In the genomic region with DNA sequence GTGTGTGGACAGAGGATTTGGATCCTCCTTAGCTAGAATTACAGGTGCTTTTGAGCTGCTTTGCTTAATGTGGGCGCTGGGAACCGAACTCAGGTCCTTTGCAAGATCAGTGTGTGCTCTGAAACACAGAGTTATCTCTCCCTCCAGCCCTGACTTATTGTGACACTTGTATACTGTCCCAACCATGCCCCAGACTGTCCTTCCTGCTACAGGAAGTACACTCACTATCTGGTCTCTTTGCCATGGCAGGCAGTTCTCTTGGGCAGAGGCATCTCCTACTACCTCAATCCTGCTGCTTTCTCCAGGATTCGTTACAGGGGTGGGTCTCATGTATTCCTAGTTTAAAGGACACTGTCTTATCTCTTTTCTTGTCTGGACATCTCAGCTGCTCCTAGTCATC, we compare ENCODE assay signal across 27 mouse cellular contexts. TPM values are rescaled to one million over a fixed set of nuclear protein-coding genes. Genes with fewer than 3 reads are reported as not detected.
DNase-seq lines count a peak whose midpoint lies in the region; ATAC-seq lines count a peak whose summit lies in the region.
"Had no signal": no experiment of that assay in that cellular context is flagged by ENCODE, and none has a peak within 500 bp of the region (broad histone marks: within the 10 kb centered on the region; RNA-seq: fewer than 3 reads in every experiment).

No protein-coding gene starts in this region.

- 83% methylated on average over 3 of the region's 3 CpGs for WGBS in heart, embryonic 12.5 days

- H3K27ac ChIP-seq in heart, embryonic 12.5 days (ENCODE audit: poor library complexity, severe bottlenecking): no peak overlapping the region
- H3K27ac ChIP-seq: embryonic facial prominence, embryonic 13.5 days; embryonic facial prominence, embryonic 15.5 days; forebrain, embryonic 10.5 days; forebrain, embryonic 12.5 days had no signal

- DNase-seq in heart, adult 11 months: peak; percentile 65
- no peak for DNase-seq in cerebellum, adult 11-12 months
- no peak for DNase-seq in kidney, adult 11 months
- DNase-seq: adrenal gland, adult 8-10 months; adrenal gland, postnatal 14 days; adrenal gland, postnatal 36 days; cerebellum, adult 18-20 months; cerebellum, adult 8-10 months; cerebellum, adult 9-11 months; cerebellum, postnatal 14 days; cerebellum, postnatal 36 days; embryo, embryonic 11 days; forebrain, postnatal 0 days had no signal

- H3K4me2 ChIP-seq in heart, embryonic 12.5 days: no peak overlapping the region
- H3K4me2 ChIP-seq: embryonic facial prominence, embryonic 13.5 days; embryonic facial prominence, embryonic 15.5 days; forebrain, embryonic 12.5 days had no signal

- no peaks in the 10 kb centered on the region for H3K36me3 ChIP-seq in heart, embryonic 12.5 days
- H3K36me3 ChIP-seq: embryonic facial prominence, embryonic 13.5 days; embryonic facial prominence, embryonic 15.5 days; forebrain, embryonic 10.5 days; forebrain, embryonic 12.5 days had no signal

- peaks cover 3% of the 10 kb centered on the region; the same call in 1 of the 2 replicates for H3K9me3 ChIP-seq in heart, embryonic 12.5 days (replicated peaks)
- H3K9me3 ChIP-seq: embryonic facial prominence, embryonic 13.5 days; embryonic facial prominence, embryonic 15.5 days; forebrain, embryonic 10.5 days; forebrain, embryonic 12.5 days had no signal

- no peak overlapping the region for H3K4me3 ChIP-seq in heart, embryonic 12.5 days
- H3K4me3 ChIP-seq: embryonic facial prominence, embryonic 13.5 days; embryonic facial prominence, embryonic 15.5 days; erythroblast, embryonic 14.5 days; forebrain, embryonic 10.5 days; forebrain, embryonic 12.5 days had no signal

- no peak for ATAC-seq in heart, embryonic 12.5 days (ENCODE audit: insufficient number of reproducible peaks, low FRiP score)
- ATAC-seq in megakaryocyte, adult 5-6 weeks (ENCODE audit: poor library complexity, severe bottlenecking): peak; percentile 63; the same call in 1 of the 2 replicates
- ATAC-seq in megakaryocyte progenitor cell, adult 5-6 weeks (replicated peaks; ENCODE audit: poor library complexity): peak; percentile 50
- ATAC-seq: forebrain, embryonic 14.5 days; forebrain, postnatal 0 days had no signal

- H3K27me3 ChIP-seq in heart, embryonic 12.5 days (replicated peaks): no peaks in the 10 kb centered on the region
- H3K27me3 ChIP-seq: embryonic facial prominence, embryonic 13.5 days; embryonic facial prominence, embryonic 15.5 days; forebrain, embryonic 12.5 days had no signal

- no peak overlapping the region for H3K9ac ChIP-seq in heart, embryonic 12.5 days
- H3K9ac ChIP-seq: embryonic facial prominence, embryonic 13.5 days; embryonic facial prominence, embryonic 15.5 days; forebrain, embryonic 12.5 days; forebrain, postnatal 0 days had no signal

- H3K4me1 ChIP-seq in heart, embryonic 12.5 days (replicated peaks): no peaks in the 10 kb centered on the region
- H3K4me1 ChIP-seq: embryonic facial prominence, embryonic 13.5 days; embryonic facial prominence, embryonic 15.5 days; forebrain, embryonic 10.5 days; forebrain, embryonic 12.5 days had no signal

RNA-seq across cellular contexts. Expression of gene Trim72, which starts 14.5 kb away (rescaled TPM):
- 0.86 and 1.2 TPM in 2 replicates for polyA plus RNA-seq in heart, embryonic 12.5 days (2016; fragmentation: Nextera tagmentation; extraction: Ambion mirVana)
- not detected in 2 replicates for total RNA-seq in megakaryocyte, adult 5-6 weeks (2015)
- total RNA-seq in megakaryocyte, adult 5-6 weeks (2017): not detected in 2 replicates
- not detected in 2 replicates for total RNA-seq in megakaryocyte progenitor cell, adult 5-6 weeks (2015)
- not detected in 2 replicates for total RNA-seq in megakaryocyte progenitor cell, adult 5-6 weeks (2017)
- total RNA-seq: adrenal gland, postnatal 14 days; common myeloid progenitor, adult 5-6 weeks had no signal
- polyA plus RNA-seq: forebrain, embryonic 10.5 days; forebrain, embryonic 12.5 days; forebrain, embryonic 14.5 days; forebrain, postnatal 0 days had no signal

RNA-seq across cellular contexts. Expression of gene Pycard, which starts 24.6 kb away (rescaled TPM):
- polyA plus RNA-seq in heart, embryonic 12.5 days (2016; fragmentation: Nextera tagmentation; extraction: Ambion mirVana): 28.3 and 31.1 TPM in 2 replicates
- total RNA-seq in megakaryocyte, adult 5-6 weeks (2015): 251 and 323 TPM in 2 replicates
- 48.0 and 56.5 TPM in 2 replicates for total RNA-seq in megakaryocyte, adult 5-6 weeks (2017)
- 142 and 147 TPM in 2 replicates for total RNA-seq in megakaryocyte progenitor cell, adult 5-6 weeks (2015)
- total RNA-seq in megakaryocyte progenitor cell, adult 5-6 weeks (2017): 20.8 and 26.9 TPM in 2 replicates

RNA-seq across cellular contexts. Expression of gene Itgam, which starts 44.2 kb away (rescaled TPM):
- polyA plus RNA-seq in heart, embryonic 12.5 days (2016; fragmentation: Nextera tagmentation; extraction: Ambion mirVana): 0.39 and 0.55 TPM in 2 replicates
- 209 and 227 TPM in 2 replicates for total RNA-seq in megakaryocyte, adult 5-6 weeks (2015)
- total RNA-seq in megakaryocyte, adult 5-6 weeks (2017): 286 and 332 TPM in 2 replicates
- total RNA-seq in megakaryocyte progenitor cell, adult 5-6 weeks (2015): 23.6 and 24.3 TPM in 2 replicates
- total RNA-seq in megakaryocyte progenitor cell, adult 5-6 weeks (2017): 28.0 and 34.9 TPM in 2 replicates
- total RNA-seq: MEL had no signal
- polyA plus RNA-seq: C2C12 had no signal

RNA-seq across cellular contexts. Expression of gene Gm49368, which starts 44.2 kb away (rescaled TPM):
- not detected in 2 replicates for polyA plus RNA-seq in heart, embryonic 12.5 days (2016; fragmentation: Nextera tagmentation; extraction: Ambion mirVana)
- 9.8 and 11.2 TPM in 2 replicates for total RNA-seq in megakaryocyte, adult 5-6 weeks (2015)
- 0.81 and 2.3 TPM in 2 replicates for total RNA-seq in megakaryocyte, adult 5-6 weeks (2017)
- total RNA-seq in megakaryocyte progenitor cell, adult 5-6 weeks (2015): 0.05 TPM in 1 of 2 replicates, not detected in the other
- total RNA-seq in megakaryocyte progenitor cell, adult 5-6 weeks (2017): not detected in 2 replicates
- total RNA-seq: adrenal gland, postnatal 14 days; adrenal gland, postnatal 36 days; common myeloid progenitor, adult 5-6 weeks; ES-E14; forebrain, postnatal 0 days; MEL had no signal
- polyA plus RNA-seq: C2C12; embryonic facial prominence, embryonic 11.5 days; embryonic facial prominence, embryonic 13.5 days; embryonic facial prominence, embryonic 15.5 days; erythroblast, embryonic 14.5 days; forebrain, embryonic 10.5 days; forebrain, embryonic 12.5 days; forebrain, embryonic 14.5 days; forebrain, postnatal 0 days had no signal

RNA-seq across cellular contexts. Expression of gene Fus, which starts 51.0 kb away (rescaled TPM):
- 331 and 335 TPM in 2 replicates for polyA plus RNA-seq in heart, embryonic 12.5 days (2016; fragmentation: Nextera tagmentation; extraction: Ambion mirVana)
- total RNA-seq in megakaryocyte, adult 5-6 weeks (2015): 106 and 143 TPM in 2 replicates
- total RNA-seq in megakaryocyte, adult 5-6 weeks (2017): 31.4 and 61.8 TPM in 2 replicates
- total RNA-seq in megakaryocyte progenitor cell, adult 5-6 weeks (2015): 180 and 190 TPM in 2 replicates
- total RNA-seq in megakaryocyte progenitor cell, adult 5-6 weeks (2017): 27.2 and 49.5 TPM in 2 replicates

Comparison
In these comparisons a context has a peak if more than half of its experiments do, and no peak if none do; other contexts are left out.
1. RNA of gene Itgam, which starts 44.2 kb away (total RNA-seq): 209 to 332 TPM in megakaryocyte, adult 5-6 weeks; 23.6 to 34.9 TPM in megakaryocyte progenitor cell, adult 5-6 weeks; every median in the first group is over 4 times any median in the second.